Mouse (Mus musculus) midbrain, postnatal 0 days (tissue): ENCODE measurements around the gene Platr17. TPM values are rescaled to one million over a fixed set of nuclear protein-coding genes. Genes with fewer than 3 reads are reported as not detected.
A peak's percentile ranks its signal among the peaks of the same experiment; 100 is the strongest.

Experiments
- ATAC-seq: fragments of 200-750 bp; cut with Nextera tagmentation; 2 replicates; pipeline ENCODE4 v1.8.0; 2017; ENCODE audit warnings: moderate number of reproducible peaks, mild to moderate bottlenecking, moderate TSS enrichment, moderate library complexity; ENCODE audit not compliant: low FRiP score
- DNase-seq: peaks from one replicate; pipeline ENCODE4 v3.0.0-alpha.2; 2015; ENCODE audit warnings: low spot score
- H3K27ac ChIP-seq: fragments of 300-500 bp; sonication (generic); 2 replicates; pipeline ENCODE4 v1.5.1; 2014; ENCODE audit warnings: low read depth, mild to moderate bottlenecking, low read length, mixed read lengths
- H3K27me3 ChIP-seq: fragments of 300-500 bp; sonication (generic); 2 replicates; pipeline ENCODE4 v1.6.1; 2014; ENCODE audit warnings: low read length, control low read depth, mixed read lengths; ENCODE audit not compliant: insufficient read depth
- H3K36me3 ChIP-seq: fragments of 300-500 bp; sonication (generic); 2 replicates; pipeline ENCODE4 v1.6.1; 2014; ENCODE audit warnings: low read length, control low read depth, mixed read lengths; ENCODE audit not compliant: insufficient read depth
- H3K4me1 ChIP-seq: fragments of 300-500 bp; sonication (generic); 2 replicates; pipeline ENCODE4 v1.6.1; 2014; ENCODE audit warnings: mild to moderate bottlenecking, control low read depth, antibody characterized with exemption, low read length, mixed read lengths; ENCODE audit not compliant: insufficient read depth
- H3K4me2 ChIP-seq: fragments of 300-500 bp; sonication (generic); 2 replicates; pipeline ENCODE4 v1.6.1; 2014; ENCODE audit warnings: low read depth, mild to moderate bottlenecking, low read length, mixed read lengths; ENCODE audit not compliant: poor library complexity, severe bottlenecking
- H3K4me3 ChIP-seq: fragments of 300-500 bp; sonication (generic); 2 replicates; pipeline ENCODE4 v1.5.1; 2014; ENCODE audit warnings: low read depth, mild to moderate bottlenecking, low read length, moderate library complexity
- H3K9ac ChIP-seq: fragments of 300-500 bp; sonication (generic); replicated peaks from 2 replicates; pipeline ENCODE4 v1.6.1; 2014; ENCODE audit warnings: mild to moderate bottlenecking, low read length, moderate library complexity, mixed read lengths; ENCODE audit not compliant: poor library complexity, severe bottlenecking
- H3K9me3 ChIP-seq: fragments of 300-500 bp; sonication (generic); 2 replicates; pipeline ENCODE4 v1.6.1; 2016; ENCODE audit warnings: low read length, control low read depth
- CTCF ChIP-seq: IDR thresholded peaks from 2 replicates; pipeline ENCODE4 v1.5.1; 2016; ENCODE audit warnings: antibody characterized with exemption, mild to moderate bottlenecking
- WGBS: fragments of 180-500 bp; shearing (Covaris S2); extraction: QIAGEN DNeasy Blood & Tissue Kit; methylation state at CpG from one replicate; pipeline ENCODE4 v1.1.7; 2014; 5-methylcytosine and 5-hydroxymethylcytosine counted together
- polyA plus RNA-seq: library from polyadenylated mRNA; unstranded; fragments of >200 nt; fragmentation: Nextera tagmentation; extraction: Ambion mirVana; gene quantifications from 2 replicates; pipeline ENCODE4 v1.2.1, GENCODE M21; 2015
- total RNA-seq: library from RNA; depleted of rRNA; stranded (reverse); fragments of >200 nt; gene quantifications from 2 replicates; pipeline ENCODE4 v1.2.3, GENCODE M21; 2014

The Platr17 gene
- total and polyA plus RNA-seq, 2 experiments from 2014 or later, result 0.22 to 1.5 TPM

GRCm38 (mm10) chr17:33935422-33936055, 30.6 kb downstream of the Platr17 start:
- Histone ChIP-seq H3K27me3 (no peaks in the 10 kb centered on the region), H3K4me2 (no peak overlapping the region), H3K27ac (no peak overlapping the region), H3K9ac (no peak overlapping the region), H3K4me1 (peaks cover 11% of the 10 kb centered on the region), H3K9me3 (no peaks in the 10 kb centered on the region), H3K36me3 (peaks cover 20% of the 10 kb centered on the region), H3K4me3 (no peak overlapping the region)
- DNase-seq (no peak), ATAC-seq (no peak)
- 91% methylated on average over 21 of the region's 21 CpGs for WGBS
- TF ChIP-seq CTCF, result no peak

- H3K9ac ChIP-seq, result no peak overlapping the region
- no peak overlapping the region for H3K4me3 ChIP-seq
- H3K27me3 ChIP-seq, result no peaks in the 10 kb centered on the region
- TF ChIP-seq CTCF, result no peak
- DNase-seq (no peak), ATAC-seq (no peak)
- peaks cover 20% of the 10 kb centered on the region for H3K36me3 ChIP-seq
- no peaks in the 10 kb centered on the region for H3K9me3 ChIP-seq
- 85% methylated on average over 15 of the region's 15 CpGs for WGBS
- no peak overlapping the region for H3K27ac ChIP-seq
- H3K4me1 ChIP-seq, result peaks cover 16% of the 10 kb centered on the region
- no peak overlapping the region for H3K4me2 ChIP-seq
Observed at GRCm38 (mm10) chr17:33936993-33937392, 32.1 kb downstream of the Platr17 start.

GRCm38 (mm10) chr17:33938783-33939182, 33.8 kb downstream of the Platr17 start:
- Histone ChIP-seq H3K36me3 (peaks cover 20% of the 10 kb centered on the region), H3K9ac (no peak overlapping the region), H3K27ac (no peak overlapping the region), H3K4me3 (no peak overlapping the region), H3K4me1 (peaks cover 16% of the 10 kb centered on the region), H3K9me3 (no peaks in the 10 kb centered on the region), H3K27me3 (no peaks in the 10 kb centered on the region), H3K4me2 (no peak overlapping the region)
- 88% methylated on average over 11 of the region's 11 CpGs for WGBS
- no peak for TF ChIP-seq CTCF
- ATAC-seq, result no peak
- DNase-seq, result no peak

- under 1% methylated on average over 36 of the region's 36 CpGs for WGBS
Observed at GRCm38 (mm10) chr17:33940206-33940805, 35.4 kb downstream of the Platr17 start, which contains the start of the genes Pfdn6 and Wdr46. TSS of gene Pfdn6 (minus strand) at chr17:33940343. TSS of gene Wdr46 (plus strand) at chr17:33940660.

GRCm38 (mm10) chr17:33940981-33941380, 36.0 kb downstream of the Platr17 start:
- H3K36me3 ChIP-seq, result peaks cover 26% of the 10 kb centered on the region

More at GRCm38 (mm10) chr17:33940206-33940805, 35.4 kb downstream of the Platr17 start, which contains the start of the genes Pfdn6 and Wdr46:
- TF ChIP-seq CTCF, result no peak
- DNase-seq (peak; percentile 94), ATAC-seq (peak; percentile 91)
- Histone ChIP-seq H3K4me2 (peak within 1 kb of the TSS; percentile 98), H3K4me3 (peak within 1 kb of the TSS; percentile 72), H3K9me3 (no peaks in the 10 kb centered on the region), H3K4me1 (peaks cover 16% of the 10 kb centered on the region), H3K9ac (peak within 1 kb of the TSS; percentile 65), H3K27ac (no peak within 1 kb of the TSS), H3K36me3 (peaks cover 25% of the 10 kb centered on the region), H3K27me3 (no peaks in the 10 kb centered on the region)

DNA sequence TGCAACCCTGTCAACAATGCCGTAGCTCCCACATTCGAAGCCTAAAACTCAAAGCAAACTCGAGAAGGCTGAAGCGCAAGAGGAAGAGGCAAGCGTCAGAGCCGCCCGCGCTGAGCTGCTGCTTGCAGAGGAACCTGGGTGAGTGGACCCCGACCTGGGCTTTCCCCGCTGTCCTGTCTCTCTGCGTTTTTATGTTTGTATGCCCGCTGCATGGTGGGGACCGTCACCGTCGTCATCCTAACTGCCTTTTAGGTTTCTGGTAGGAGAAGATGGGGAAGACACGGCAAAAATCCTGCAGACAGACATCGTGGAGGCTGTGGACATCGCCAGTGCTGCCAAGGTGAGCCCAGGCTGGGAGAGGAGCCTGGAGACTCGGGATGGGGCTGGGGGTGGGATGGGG, 36.4 kb downstream of the Platr17 start:
- Histone ChIP-seq H3K4me3 (peak overlapping the region; percentile 72), H3K9ac (peak overlapping the region; percentile 65), H3K27ac (no peak overlapping the region), H3K4me1 (peaks cover 16% of the 10 kb centered on the region), H3K27me3 (no peaks in the 10 kb centered on the region), H3K36me3 (peaks cover 29% of the 10 kb centered on the region), H3K4me2 (peak overlapping the region; percentile 98), H3K9me3 (no peaks in the 10 kb centered on the region)
- WGBS, result 67% methylated on average over 19 of the region's 19 CpGs
- DNase-seq (no peak), ATAC-seq (no peak)
- no peak for TF ChIP-seq CTCF

More at GRCm38 (mm10) chr17:33940981-33941380, 36.0 kb downstream of the Platr17 start:
- no peak for TF ChIP-seq CTCF
- peaks cover 16% of the 10 kb centered on the region for H3K4me1 ChIP-seq
- H3K4me3 ChIP-seq, result peak overlapping the region; percentile 72
- no peaks in the 10 kb centered on the region for H3K9me3 ChIP-seq
- no peaks in the 10 kb centered on the region for H3K27me3 ChIP-seq
- WGBS, result 4% methylated on average over 25 of the region's 26 CpGs
- no peak overlapping the region for H3K27ac ChIP-seq
- H3K4me2 ChIP-seq, result peak overlapping the region; percentile 98
- no peak for ATAC-seq
- no peak for DNase-seq
- peak overlapping the region; percentile 65 for H3K9ac ChIP-seq
